Mouse (Mus musculus): Measurements from ENCODE around the gene Ccm2. TPM values are rescaled to one million over a fixed set of nuclear protein-coding genes. Genes with fewer than 3 reads are reported as not detected.

Gene Ccm2
- polyA plus RNA-seq, 1 experiment from 2014 or later: 81.6 TPM

DNA sequence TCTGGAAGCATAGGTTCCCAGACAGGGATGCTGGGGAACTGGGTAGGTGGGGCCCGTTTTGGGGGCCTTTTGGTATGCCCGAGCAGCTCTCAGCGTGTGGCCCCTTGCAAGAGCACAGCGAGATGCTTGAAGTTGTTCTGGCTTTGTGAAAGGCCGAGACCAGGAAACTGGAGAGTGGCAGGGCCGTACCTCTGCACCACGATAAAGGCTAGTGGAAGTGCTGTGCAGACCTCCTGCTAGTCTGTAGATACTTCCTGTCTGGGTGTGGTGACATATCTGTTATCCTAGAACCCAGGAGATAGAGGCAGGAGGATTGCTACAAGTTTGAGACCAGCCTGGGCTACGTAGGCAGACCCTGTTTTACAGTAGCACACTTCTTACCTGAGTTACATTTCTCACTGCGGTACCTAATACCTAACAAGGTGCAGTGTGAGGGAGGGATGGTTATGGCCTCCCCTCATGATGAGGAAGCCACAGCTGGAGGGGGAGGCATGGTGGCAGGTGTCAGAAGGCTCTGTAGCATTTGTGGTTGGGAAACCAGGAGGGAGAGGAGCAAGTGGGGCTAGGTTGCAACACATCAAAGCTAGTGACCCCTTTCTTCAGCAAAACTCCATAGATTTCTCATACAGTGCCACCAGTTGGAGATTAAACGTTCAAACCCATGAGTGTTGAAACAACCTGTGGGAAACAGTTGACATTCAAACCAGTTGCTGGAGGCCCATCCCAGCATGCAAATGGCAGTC, 44.4 kb downstream of the Ccm2 start:
- H3K27ac ChIP-seq (replicated peaks; ENCODE audit: low read depth, low read length): no peak overlapping the region
- no peak for DNase-seq (ENCODE audit: low spot score)
- H3K4me2 ChIP-seq (ENCODE audit: low read depth, low read length): no peak overlapping the region
- no peaks in the 10 kb centered on the region for H3K4me1 ChIP-seq (ENCODE audit: control insufficient read depth, insufficient read depth, low read length)
- no peak overlapping the region for H3K4me3 ChIP-seq (ENCODE audit: low read depth, low read length)
- 84% methylated on average over 10 of the region's 10 CpGs for WGBS
- no peak overlapping the region for H3K9ac ChIP-seq (replicated peaks; ENCODE audit: low read length)
- no peaks in the 10 kb centered on the region for H3K9me3 ChIP-seq (replicated peaks; ENCODE audit: control insufficient read depth, low read length)
- peaks cover 14% of the 10 kb centered on the region for H3K36me3 ChIP-seq (replicated peaks; ENCODE audit: control insufficient read depth, insufficient read depth, low read depth, low read length)
- no peak for ATAC-seq (replicated peaks; ENCODE audit: insufficient number of reproducible peaks, low FRiP score, low TSS enrichment, low read depth)
- no peaks in the 10 kb centered on the region for H3K27me3 ChIP-seq (ENCODE audit: control insufficient read depth, insufficient read depth, low read length)

DNA sequence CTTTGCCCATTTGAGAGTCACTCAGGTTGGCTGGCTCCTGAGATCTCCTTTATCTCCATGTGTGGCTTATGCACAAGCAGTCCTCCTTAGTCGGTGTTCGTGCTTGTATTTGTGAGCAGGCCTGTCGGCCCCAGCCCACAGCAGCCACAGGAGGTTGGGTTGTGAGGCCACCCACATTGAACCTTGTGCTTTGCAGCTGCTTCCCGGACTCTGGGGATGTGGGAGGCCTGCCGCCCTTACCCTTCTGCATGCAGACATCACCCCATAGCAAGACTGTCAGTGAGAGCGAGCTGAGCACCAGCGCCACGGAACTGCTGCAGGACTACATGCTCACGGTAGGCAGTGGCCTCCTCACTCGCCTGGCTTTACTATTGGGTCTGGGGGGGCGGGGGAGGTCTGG, 46.7 kb downstream of the Ccm2 start:
- WGBS: 85% methylated on average over 11 of the region's 11 CpGs
- Histone ChIP-seq H3K27ac (replicated peaks; ENCODE audit: low read depth, low read length) (no peak overlapping the region), H3K9ac (replicated peaks; ENCODE audit: low read length) (no peak overlapping the region), H3K9me3 (replicated peaks; ENCODE audit: control insufficient read depth, low read length) (no peaks in the 10 kb centered on the region), H3K4me2 (ENCODE audit: low read depth, low read length) (no peak overlapping the region), H3K4me1 (ENCODE audit: control insufficient read depth, insufficient read depth, low read length) (no peaks in the 10 kb centered on the region), H3K27me3 (ENCODE audit: control insufficient read depth, insufficient read depth, low read length) (no peaks in the 10 kb centered on the region), H3K36me3 (replicated peaks; ENCODE audit: control insufficient read depth, insufficient read depth, low read depth, low read length) (peaks cover 17% of the 10 kb centered on the region), H3K4me3 (ENCODE audit: low read depth, low read length) (no peak overlapping the region)
- DNase-seq (ENCODE audit: low spot score) (no peak), ATAC-seq (replicated peaks; ENCODE audit: insufficient number of reproducible peaks, low FRiP score, low TSS enrichment, low read depth) (no peak)

DNA sequence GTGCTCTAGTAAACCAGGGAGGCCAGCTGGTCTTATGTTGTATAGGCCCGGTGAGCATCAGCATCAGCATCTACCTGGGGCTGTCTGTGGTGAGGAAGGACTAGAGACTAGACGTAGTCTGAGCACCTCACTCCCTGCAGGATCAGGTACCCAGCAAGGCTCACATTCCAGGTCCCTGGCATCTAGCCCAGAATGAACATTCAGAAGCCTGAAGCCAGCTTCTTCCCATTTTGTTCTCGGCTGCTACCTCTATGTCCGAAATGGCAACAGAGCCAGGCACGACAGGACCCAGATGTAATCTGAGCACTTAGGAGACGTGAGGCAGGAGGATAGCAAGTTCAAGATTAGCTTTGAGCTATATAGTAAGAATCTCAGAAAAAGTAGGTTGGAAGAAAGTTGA, 48.2 kb downstream of the Ccm2 start:
- H3K4me2 ChIP-seq (ENCODE audit: low read depth, low read length): no peak overlapping the region
- no peak overlapping the region for H3K4me3 ChIP-seq (ENCODE audit: low read depth, low read length)
- H3K27me3 ChIP-seq (ENCODE audit: control insufficient read depth, insufficient read depth, low read length): no peaks in the 10 kb centered on the region
- ATAC-seq (replicated peaks; ENCODE audit: insufficient number of reproducible peaks, low FRiP score, low TSS enrichment, low read depth) (no peak), DNase-seq (ENCODE audit: low spot score) (no peak)
- H3K27ac ChIP-seq (replicated peaks; ENCODE audit: low read depth, low read length): no peak overlapping the region
- WGBS: 89% methylated on average over 6 of the region's 6 CpGs
- H3K36me3 ChIP-seq (replicated peaks; ENCODE audit: control insufficient read depth, insufficient read depth, low read depth, low read length): peaks cover 17% of the 10 kb centered on the region
- H3K9ac ChIP-seq (replicated peaks; ENCODE audit: low read length): no peak overlapping the region
- peaks cover 4% of the 10 kb centered on the region for H3K4me1 ChIP-seq (ENCODE audit: control insufficient read depth, insufficient read depth, low read length)
- H3K9me3 ChIP-seq (replicated peaks; ENCODE audit: control insufficient read depth, low read length): no peaks in the 10 kb centered on the region

GRCm38 (mm10) chr11:6595339-6595738, 48.7 kb downstream of the Ccm2 start:
- Histone ChIP-seq H3K4me2 (ENCODE audit: low read depth, low read length) (no peak overlapping the region), H3K4me1 (ENCODE audit: control insufficient read depth, insufficient read depth, low read length) (peaks cover 4% of the 10 kb centered on the region), H3K9ac (replicated peaks; ENCODE audit: low read length) (no peak overlapping the region), H3K4me3 (ENCODE audit: low read depth, low read length) (no peak overlapping the region), H3K27me3 (ENCODE audit: control insufficient read depth, insufficient read depth, low read length) (no peaks in the 10 kb centered on the region), H3K9me3 (replicated peaks; ENCODE audit: control insufficient read depth, low read length) (no peaks in the 10 kb centered on the region), H3K36me3 (replicated peaks; ENCODE audit: control insufficient read depth, insufficient read depth, low read depth, low read length) (peaks cover 17% of the 10 kb centered on the region), H3K27ac (replicated peaks; ENCODE audit: low read depth, low read length) (no peak overlapping the region)
- WGBS: 94% methylated on average over 5 of the region's 5 CpGs
- no peak for ATAC-seq (replicated peaks; ENCODE audit: insufficient number of reproducible peaks, low FRiP score, low TSS enrichment, low read depth)
- no peak for DNase-seq (ENCODE audit: low spot score)

DNA sequence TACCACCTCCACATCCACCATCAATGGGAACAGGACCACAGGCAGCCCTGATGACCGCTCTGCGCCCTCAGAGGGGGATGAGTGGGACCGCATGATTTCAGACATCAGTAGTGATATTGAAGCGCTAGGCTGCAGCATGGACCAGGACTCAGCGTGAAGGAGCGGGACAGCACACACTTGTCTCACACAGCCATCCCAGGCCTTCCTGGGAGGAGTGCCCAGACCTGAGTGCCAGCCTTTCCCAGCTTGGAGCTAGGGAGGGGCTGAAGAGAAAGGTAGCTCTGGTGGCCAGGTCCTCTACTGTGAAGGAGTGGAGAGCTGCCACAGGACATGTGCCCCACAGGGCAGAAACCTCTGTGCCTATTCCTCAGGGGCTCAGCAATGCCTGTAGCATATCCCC, 49.5 kb downstream of the Ccm2 start:
- no peaks in the 10 kb centered on the region for H3K9me3 ChIP-seq (replicated peaks; ENCODE audit: control insufficient read depth, low read length)
- no peak overlapping the region for H3K4me3 ChIP-seq (ENCODE audit: low read depth, low read length)
- no peaks in the 10 kb centered on the region for H3K27me3 ChIP-seq (ENCODE audit: control insufficient read depth, insufficient read depth, low read length)
- peaks cover 12% of the 10 kb centered on the region for H3K36me3 ChIP-seq (replicated peaks; ENCODE audit: control insufficient read depth, insufficient read depth, low read depth, low read length)
- no peak overlapping the region for H3K27ac ChIP-seq (replicated peaks; ENCODE audit: low read depth, low read length)
- H3K4me1 ChIP-seq (ENCODE audit: control insufficient read depth, insufficient read depth, low read length): peaks cover 4% of the 10 kb centered on the region
- DNase-seq (ENCODE audit: low spot score) (no peak), ATAC-seq (replicated peaks; ENCODE audit: insufficient number of reproducible peaks, low FRiP score, low TSS enrichment, low read depth) (no peak)
- 96% methylated on average over 6 of the region's 6 CpGs for WGBS
- no peak overlapping the region for H3K4me2 ChIP-seq (ENCODE audit: low read depth, low read length)
- no peak overlapping the region for H3K9ac ChIP-seq (replicated peaks; ENCODE audit: low read length)

- Histone ChIP-seq H3K27me3 (ENCODE audit: control insufficient read depth, insufficient read depth, low read length) (no peaks in the 10 kb centered on the region), H3K27ac (replicated peaks; ENCODE audit: low read depth, low read length) (no peak overlapping the region), H3K9ac (replicated peaks; ENCODE audit: low read length) (no peak overlapping the region), H3K4me3 (ENCODE audit: low read depth, low read length) (no peak overlapping the region), H3K4me1 (ENCODE audit: control insufficient read depth, insufficient read depth, low read length) (peaks cover 4% of the 10 kb centered on the region), H3K36me3 (replicated peaks; ENCODE audit: control insufficient read depth, insufficient read depth, low read depth, low read length) (peaks cover 12% of the 10 kb centered on the region), H3K9me3 (replicated peaks; ENCODE audit: control insufficient read depth, low read length) (no peaks in the 10 kb centered on the region), H3K4me2 (ENCODE audit: low read depth, low read length) (no peak overlapping the region)
- DNase-seq (ENCODE audit: low spot score): no peak
- ATAC-seq (replicated peaks; ENCODE audit: insufficient number of reproducible peaks, low FRiP score, low TSS enrichment, low read depth): no peak
- 80% methylated on average over 3 of the region's 3 CpGs for WGBS
Measured at GRCm38 (mm10) chr11:6596616-6597015, 49.9 kb downstream of the Ccm2 start.

DNA sequence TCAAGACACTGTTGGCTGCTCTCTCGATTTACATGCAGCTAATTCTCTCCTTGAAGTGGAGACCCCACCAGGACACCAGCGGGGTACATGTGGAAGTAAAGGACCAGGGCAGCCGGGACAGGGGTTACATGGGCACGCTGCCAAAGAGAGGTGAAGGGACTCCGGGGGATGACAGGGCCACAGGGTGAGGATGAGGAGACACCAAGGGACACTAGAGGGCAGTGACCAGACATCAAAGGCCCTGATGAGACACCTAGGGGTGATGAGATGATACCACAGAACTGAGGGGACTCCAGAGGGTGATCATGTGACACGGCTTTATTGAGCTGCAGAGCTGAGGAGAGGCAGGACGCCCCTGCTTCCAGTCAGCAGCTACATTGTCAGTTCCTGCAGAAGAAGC, 50.8 kb downstream of the Ccm2 start:
- WGBS: 81% methylated on average over 7 of the region's 7 CpGs
- peaks cover 4% of the 10 kb centered on the region for H3K4me1 ChIP-seq (ENCODE audit: control insufficient read depth, insufficient read depth, low read length)

GRCm38 (mm10) chr11:6598191-6598889, 51.7 kb downstream of the Ccm2 start:
- no peak overlapping the region for H3K9ac ChIP-seq (replicated peaks; ENCODE audit: low read length)
- ATAC-seq (replicated peaks; ENCODE audit: insufficient number of reproducible peaks, low FRiP score, low TSS enrichment, low read depth) (no peak), DNase-seq (ENCODE audit: low spot score) (no peak)
- H3K36me3 ChIP-seq (replicated peaks; ENCODE audit: control insufficient read depth, insufficient read depth, low read depth, low read length): peaks cover 12% of the 10 kb centered on the region
- no peak overlapping the region for H3K27ac ChIP-seq (replicated peaks; ENCODE audit: low read depth, low read length)
- no peaks in the 10 kb centered on the region for H3K9me3 ChIP-seq (replicated peaks; ENCODE audit: control insufficient read depth, low read length)
- H3K4me2 ChIP-seq (ENCODE audit: low read depth, low read length): no peak overlapping the region; the same call in 1 of the 2 replicates
- H3K4me3 ChIP-seq (ENCODE audit: low read depth, low read length): no peak overlapping the region
- peaks cover 3% of the 10 kb centered on the region for H3K27me3 ChIP-seq (ENCODE audit: control insufficient read depth, insufficient read depth, low read length)
- H3K4me1 ChIP-seq (ENCODE audit: control insufficient read depth, insufficient read depth, low read length): peaks cover 4% of the 10 kb centered on the region
- WGBS: 50% methylated on average over 19 of the region's 19 CpGs

More for the DNA sequence above, 50.8 kb downstream of the Ccm2 start:
- Histone ChIP-seq H3K9me3 (replicated peaks; ENCODE audit: control insufficient read depth, low read length) (no peaks in the 10 kb centered on the region), H3K27ac (replicated peaks; ENCODE audit: low read depth, low read length) (no peak overlapping the region), H3K4me2 (ENCODE audit: low read depth, low read length) (no peak overlapping the region), H3K27me3 (ENCODE audit: control insufficient read depth, insufficient read depth, low read length) (peaks cover under 1% of the 10 kb centered on the region), H3K9ac (replicated peaks; ENCODE audit: low read length) (no peak overlapping the region), H3K36me3 (replicated peaks; ENCODE audit: control insufficient read depth, insufficient read depth, low read depth, low read length) (peaks cover 12% of the 10 kb centered on the region), H3K4me3 (ENCODE audit: low read depth, low read length) (no peak overlapping the region)
- ATAC-seq (replicated peaks; ENCODE audit: insufficient number of reproducible peaks, low FRiP score, low TSS enrichment, low read depth) (no peak), DNase-seq (ENCODE audit: low spot score) (no peak)

All from embryonic facial prominence, embryonic 11.5 days (tissue).